Mouse (Mus musculus) liver, adult 2 months (tissue): Measurements from ENCODE around the gene Abhd6.

Experiments
- CTCF ChIP-seq: fragments of 200-500 bp; IDR thresholded peaks from 2 replicates; pipeline ENCODE4 v1.5.1; 2011; ENCODE audit warnings: low read depth, low read length, control low read depth
- POLR2A ChIP-seq: fragments of 200-500 bp; IDR thresholded peaks from 2 replicates; pipeline ENCODE4 v1.6.1; 2011; ENCODE audit warnings: low read length, control low read depth; ENCODE audit not compliant: insufficient read depth; ENCODE audit errors: extremely low read depth

GRCm38 (mm10) chr14:7957049-7957448 lies 45.7 kb upstream of the Abhd6 start, which contains the start of gene Gm45521:
- TF ChIP-seq POLR2A (no peak), CTCF (no peak)
